Comparison of ENCODE assay signal across 17 mouse cellular contexts in the genomic region with DNA sequence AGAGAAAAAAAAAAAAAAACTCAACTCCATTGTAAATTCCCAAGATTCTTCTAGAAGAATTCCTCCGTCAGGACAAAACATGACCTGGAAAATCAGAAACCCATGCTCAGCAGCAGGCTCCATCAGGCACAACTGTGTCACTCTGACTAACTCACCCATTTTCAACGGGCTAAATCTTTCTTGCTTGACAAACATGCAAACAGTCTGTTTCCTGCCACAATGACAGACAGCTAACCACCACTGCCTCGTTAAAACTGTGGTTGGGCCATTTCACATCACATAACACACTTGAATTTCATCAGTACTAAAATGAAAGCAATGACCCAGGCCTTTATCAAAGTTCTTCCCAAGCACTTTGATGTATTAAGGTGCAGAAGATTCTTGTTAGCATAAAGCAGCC. TPM values are rescaled to one million over a fixed set of nuclear protein-coding genes. Genes with fewer than 3 reads are reported as not detected.
"Had no signal": no experiment of that assay in that cellular context is flagged by ENCODE, and none has a peak within 500 bp of the region (broad histone marks: within the 10 kb centered on the region; RNA-seq: fewer than 3 reads in every experiment).

No protein-coding gene starts in this region.

- H3K9ac ChIP-seq: lung, embryonic 14.5 days; midbrain, embryonic 13.5 days; midbrain, embryonic 15.5 days; neural tube, embryonic 12.5 days; stomach, embryonic 15.5 days had no signal

- H3K9me3 ChIP-seq: megakaryocyte, embryonic 14.5 days; midbrain, embryonic 13.5 days; midbrain, embryonic 15.5 days; neural tube, embryonic 12.5 days; stomach, embryonic 15.5 days had no signal

- H3K4me3 ChIP-seq: megakaryocyte, embryonic 14.5 days; midbrain, embryonic 13.5 days; midbrain, embryonic 15.5 days; neural tube, embryonic 12.5 days; stomach, embryonic 15.5 days had no signal

- H3K4me1 ChIP-seq: megakaryocyte, embryonic 14.5 days; midbrain, embryonic 13.5 days; midbrain, embryonic 15.5 days; neural tube, embryonic 12.5 days; stomach, embryonic 15.5 days had no signal

- H3K36me3 ChIP-seq: midbrain, embryonic 13.5 days; midbrain, embryonic 15.5 days; neural tube, embryonic 12.5 days; stomach, embryonic 15.5 days had no signal

- H3K4me2 ChIP-seq: lung, embryonic 14.5 days; midbrain, embryonic 11.5 days; midbrain, embryonic 13.5 days; midbrain, embryonic 15.5 days; neural tube, embryonic 12.5 days; stomach, embryonic 15.5 days had no signal

- H3K27me3 ChIP-seq: megakaryocyte, embryonic 14.5 days; midbrain, embryonic 13.5 days; midbrain, embryonic 15.5 days; neural tube, embryonic 12.5 days; stomach, embryonic 15.5 days had no signal

- DNase-seq: lung, adult 18-20 months; lung, embryonic 14.5 days; lung, postnatal 14 days; lung, postnatal 36 days; right cerebral cortex, postnatal 14 days; thymus, postnatal 25 days; thymus, postnatal 4 days had no signal

- H3K27ac ChIP-seq: macrophage; midbrain, embryonic 13.5 days; midbrain, embryonic 15.5 days; neural tube, embryonic 12.5 days; stomach, embryonic 15.5 days; stomach, postnatal 0 days had no signal

- ATAC-seq: midbrain, embryonic 13.5 days; midbrain, embryonic 15.5 days had no signal

RNA-seq across cellular contexts. Expression of a gene that starts 16.0 kb away (rescaled TPM):
- total RNA-seq: monocyte, adult 5-6 weeks; neutrophil, adult 5-6 weeks had no signal

RNA-seq across cellular contexts. Expression of a gene that starts 21.9 kb away (rescaled TPM):
- total RNA-seq: monocyte, adult 5-6 weeks; neutrophil, adult 5-6 weeks had no signal
